Mouse (Mus musculus) stomach, embryonic 16.5 days (tissue): Measurements from ENCODE around the gene Endod1. TPM values are rescaled to one million over a fixed set of nuclear protein-coding genes. Genes with fewer than 3 reads are reported as not detected.

Experiments used
- ATAC-seq: fragments of 200-750 bp; cut with Nextera tagmentation; 2 replicates; pipeline ENCODE4 v1.8.0; 2017; ENCODE audit warnings: moderate number of reproducible peaks, moderate TSS enrichment; ENCODE audit not compliant: insufficient read depth, low FRiP score
- H3K27ac ChIP-seq: fragments of 300-500 bp; sonication (generic); 2 replicates; pipeline ENCODE4 v1.5.1; 2014; ENCODE audit warnings: low read length
- H3K27me3 ChIP-seq: fragments of 300-500 bp; sonication (generic); 2 replicates; pipeline ENCODE4 v1.6.1; 2014; ENCODE audit warnings: low read length, control low read depth, mixed read lengths; ENCODE audit not compliant: control insufficient read depth, insufficient read depth
- H3K36me3 ChIP-seq: fragments of 300-500 bp; sonication (generic); 2 replicates; pipeline ENCODE4 v1.6.1; 2014; ENCODE audit warnings: low read length; ENCODE audit not compliant: control insufficient read depth, insufficient read depth
- H3K4me1 ChIP-seq: fragments of 300-500 bp; sonication (generic); 2 replicates; pipeline ENCODE4 v1.6.1; 2014; ENCODE audit warnings: low read length, control low read depth, mixed read lengths; ENCODE audit not compliant: control insufficient read depth, insufficient read depth
- H3K4me2 ChIP-seq: fragments of 300-500 bp; sonication (generic); 2 replicates; pipeline ENCODE4 v1.6.1; 2014; ENCODE audit warnings: low read depth, low read length, mixed read lengths
- H3K4me3 ChIP-seq: fragments of 300-500 bp; sonication (generic); replicated peaks from 2 replicates; pipeline ENCODE4 v1.5.1; 2014; ENCODE audit warnings: mild to moderate bottlenecking, low read length
- H3K9ac ChIP-seq: fragments of 300-500 bp; sonication (generic); 2 replicates; pipeline ENCODE4 v1.6.1; 2014; ENCODE audit warnings: low read length
- H3K9me3 ChIP-seq: fragments of 300-500 bp; sonication (generic); replicated peaks from 2 replicates; pipeline ENCODE4 v1.6.1; 2016; ENCODE audit warnings: low read length, control low read depth; ENCODE audit not compliant: control insufficient read depth
- WGBS: fragments of 180-500 bp; shearing (Covaris S2); extraction: QIAGEN DNeasy Blood & Tissue Kit; methylation state at CpG from one replicate; pipeline ENCODE4 v1.1.7; 2014; 5-methylcytosine and 5-hydroxymethylcytosine counted together
- polyA plus RNA-seq: library from polyadenylated mRNA; unstranded; fragments of >200 nt; fragmentation: Nextera tagmentation; extraction: Ambion mirVana; gene quantifications from 2 replicates; pipeline ENCODE4 v1.2.1, GENCODE M21; 2015

Gene Endod1
- polyA plus RNA-seq, 1 experiment from 2014 or later: 27.9 TPM

GRCm38 (mm10) chr9:14369271-14369670 is 12.0 kb downstream of the Endod1 start:
- no peak overlapping the region for H3K9ac ChIP-seq
- no peak overlapping the region for H3K4me3 ChIP-seq
- no peaks in the 10 kb centered on the region for H3K27me3 ChIP-seq
- ATAC-seq: peak; percentile 73; the same call in 1 of the 2 replicates
- peaks cover 16% of the 10 kb centered on the region for H3K4me1 ChIP-seq
- no peak overlapping the region for H3K27ac ChIP-seq
- 0 out of 2 replicates have a peak, but pooled peaks cover 4% of the 10 kb centered on the region for H3K9me3 ChIP-seq
- H3K4me2 ChIP-seq: no peak overlapping the region
- H3K36me3 ChIP-seq: no peaks in the 10 kb centered on the region

- H3K27ac ChIP-seq: no peak overlapping the region
- no peaks in the 10 kb centered on the region for H3K27me3 ChIP-seq
- no peak overlapping the region for H3K4me2 ChIP-seq
- H3K36me3 ChIP-seq: no peaks in the 10 kb centered on the region
- WGBS: 94% methylated on average over 4 of the region's 4 CpGs
- peaks cover 16% of the 10 kb centered on the region for H3K4me1 ChIP-seq
- H3K9me3 ChIP-seq: 0 out of 2 replicates have a peak, but pooled peaks cover 4% of the 10 kb centered on the region
- H3K9ac ChIP-seq: no peak overlapping the region
- ATAC-seq: no peak
- no peak overlapping the region for H3K4me3 ChIP-seq
These were observed 13.5 kb downstream of the Endod1 start for GRCm38 (mm10) chr9:14367850-14368249.

GRCm38 (mm10) chr9:14365481-14366125 is 15.7 kb downstream of the Endod1 start:
- no peak overlapping the region for H3K4me3 ChIP-seq
- WGBS: 49% methylated on average over 4 of the region's 4 CpGs
- no peaks in the 10 kb centered on the region for H3K36me3 ChIP-seq
- no peak for ATAC-seq
- 0 out of 2 replicates have a peak, but pooled peaks cover 4% of the 10 kb centered on the region for H3K9me3 ChIP-seq
- no peaks in the 10 kb centered on the region for H3K27me3 ChIP-seq
- H3K9ac ChIP-seq: no peak overlapping the region
- H3K4me1 ChIP-seq: peaks cover 16% of the 10 kb centered on the region
- H3K4me2 ChIP-seq: no peak overlapping the region
- H3K27ac ChIP-seq: peak overlapping the region; percentile 12; the same call in 1 of the 2 replicates

GRCm38 (mm10) chr9:14364719-14365118 is 16.6 kb downstream of the Endod1 start:
- 91% methylated on average over 9 of the region's 9 CpGs for WGBS
- Histone ChIP-seq H3K4me2 (no peak overlapping the region), H3K36me3 (no peaks in the 10 kb centered on the region), H3K4me3 (no peak overlapping the region), H3K27me3 (no peaks in the 10 kb centered on the region), H3K9me3 (0 out of 2 replicates have a peak, but pooled peaks cover 4% of the 10 kb centered on the region), H3K9ac (no peak overlapping the region), H3K27ac (peak overlapping the region; percentile 12; the same call in 1 of the 2 replicates), H3K4me1 (peaks cover 16% of the 10 kb centered on the region)
- no peak for ATAC-seq

GRCm38 (mm10) chr9:14363540-14363939 is 17.8 kb downstream of the Endod1 start:
- 85% methylated on average over 6 of the region's 6 CpGs for WGBS
- H3K4me1 ChIP-seq: peaks cover 16% of the 10 kb centered on the region
- no peaks in the 10 kb centered on the region for H3K27me3 ChIP-seq
- no peaks in the 10 kb centered on the region for H3K36me3 ChIP-seq
- ATAC-seq: no peak
- no peak overlapping the region for H3K9ac ChIP-seq
- no peaks in the 10 kb centered on the region for H3K9me3 ChIP-seq
- no peak overlapping the region for H3K27ac ChIP-seq
- H3K4me3 ChIP-seq: no peak overlapping the region
- no peak overlapping the region for H3K4me2 ChIP-seq

GRCm38 (mm10) chr9:14362068-14362768 is 19.1 kb downstream of the Endod1 start:
- peaks cover 13% of the 10 kb centered on the region for H3K4me1 ChIP-seq
- H3K27me3 ChIP-seq: no peaks in the 10 kb centered on the region
- no peak overlapping the region for H3K27ac ChIP-seq
- 86% methylated on average over 8 of the region's 8 CpGs for WGBS
- no peak for ATAC-seq
- H3K9ac ChIP-seq: no peak overlapping the region
- H3K4me3 ChIP-seq: no peak overlapping the region
- H3K36me3 ChIP-seq: peaks cover 4% of the 10 kb centered on the region; the same call in 1 of the 2 replicates
- H3K4me2 ChIP-seq: no peak overlapping the region
- no peaks in the 10 kb centered on the region for H3K9me3 ChIP-seq

GRCm38 (mm10) chr9:14357033-14357432 is 24.3 kb downstream of the Endod1 start:
- H3K4me1 ChIP-seq: no peaks in the 10 kb centered on the region
- no peak for ATAC-seq
- no peaks in the 10 kb centered on the region for H3K9me3 ChIP-seq
- no peak overlapping the region for H3K4me2 ChIP-seq
- H3K27me3 ChIP-seq: no peaks in the 10 kb centered on the region
- peaks cover 4% of the 10 kb centered on the region; the same call in 1 of the 2 replicates for H3K36me3 ChIP-seq
- no peak overlapping the region for H3K4me3 ChIP-seq
- WGBS: 82% methylated on average over 4 of the region's 4 CpGs
- no peak overlapping the region for H3K27ac ChIP-seq
- no peak overlapping the region for H3K9ac ChIP-seq

GRCm38 (mm10) chr9:14354852-14355251 is 26.5 kb downstream of the Endod1 start:
- no peaks in the 10 kb centered on the region for H3K27me3 ChIP-seq
- no peak overlapping the region for H3K9ac ChIP-seq
- H3K4me1 ChIP-seq: no peaks in the 10 kb centered on the region
- H3K4me3 ChIP-seq: no peak overlapping the region
- H3K9me3 ChIP-seq: no peaks in the 10 kb centered on the region
- no peak for ATAC-seq
- 81% methylated on average over 6 of the region's 6 CpGs for WGBS
- H3K27ac ChIP-seq: no peak overlapping the region
- H3K4me2 ChIP-seq: no peak overlapping the region
- peaks cover 4% of the 10 kb centered on the region; the same call in 1 of the 2 replicates for H3K36me3 ChIP-seq

GRCm38 (mm10) chr9:14352337-14352736 is 29.0 kb downstream of the Endod1 start:
- Histone ChIP-seq H3K4me2 (no peak overlapping the region), H3K9ac (no peak overlapping the region), H3K4me3 (no peak overlapping the region), H3K27me3 (no peaks in the 10 kb centered on the region), H3K9me3 (no peaks in the 10 kb centered on the region), H3K27ac (no peak overlapping the region), H3K36me3 (peaks cover under 1% of the 10 kb centered on the region; the same call in 1 of the 2 replicates), H3K4me1 (no peaks in the 10 kb centered on the region)
- ATAC-seq: no peak
- 77% methylated on average over 1 of the region's 1 CpGs for WGBS
